Mouse (Mus musculus) erythroid progenitor cell, adult 5-6 weeks (primary cell): ENCODE measurements around the gene Ccdc188. TPM values are rescaled to one million over a fixed set of nuclear protein-coding genes. Genes with fewer than 3 reads are reported as not detected.

Source experiments
- ATAC-seq: replicated peaks from 2 replicates; pipeline ENCODE4 v1.8.0; 2016; ENCODE audit warnings: moderate number of reproducible peaks, mild to moderate bottlenecking, moderate TSS enrichment, inconsistent platforms; ENCODE audit not compliant: poor library complexity, low FRiP score, severe bottlenecking
- total RNA-seq, 2 experiments: library from RNA; stranded (forward) in 1 of 2; stranded (reverse) in 1 of 2; fragments of 150-400 nt in 1 of 2; fragments of 186-747, 209-891 nt in 1 of 2; gene quantifications; 2 replicates each; pipeline versions ENCODE4 v1.2.3 to v1.2.4; 2015 to 2017; ENCODE audit warnings: low replicate concordance in 2 of 2

Ccdc188 gene
- total RNA-seq, 2 experiments from 2014 or later, result not detected

- ATAC-seq, result no peak
Measured at GRCm38 (mm10) chr16:18198365-18199098, 19.1 kb upstream of the Ccdc188 start.

GRCm38 (mm10) chr16:18200062-18200461, 17.6 kb upstream of the Ccdc188 start:
- no peak for ATAC-seq

DNA sequence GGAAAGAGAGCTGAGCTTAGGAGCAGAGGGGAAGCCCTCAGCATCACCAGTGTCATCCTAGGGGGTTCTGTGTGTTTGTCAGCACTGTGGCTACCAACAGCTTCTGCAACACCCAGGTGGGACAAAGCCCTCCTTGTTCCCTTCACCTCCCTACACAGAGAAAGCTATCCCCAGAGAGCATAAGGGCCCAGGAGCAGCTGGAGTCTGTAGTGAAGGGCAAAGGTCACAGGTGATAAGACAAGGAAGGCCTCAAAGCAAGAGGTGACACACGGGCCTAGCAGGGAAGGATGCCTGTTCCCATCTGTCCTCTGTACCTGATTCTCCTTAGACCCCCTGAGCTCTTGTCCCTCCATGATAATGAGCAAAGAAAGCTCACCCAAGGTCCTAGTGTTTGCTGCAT, 16.1 kb upstream of the Ccdc188 start:
- ATAC-seq, result no peak

DNA sequence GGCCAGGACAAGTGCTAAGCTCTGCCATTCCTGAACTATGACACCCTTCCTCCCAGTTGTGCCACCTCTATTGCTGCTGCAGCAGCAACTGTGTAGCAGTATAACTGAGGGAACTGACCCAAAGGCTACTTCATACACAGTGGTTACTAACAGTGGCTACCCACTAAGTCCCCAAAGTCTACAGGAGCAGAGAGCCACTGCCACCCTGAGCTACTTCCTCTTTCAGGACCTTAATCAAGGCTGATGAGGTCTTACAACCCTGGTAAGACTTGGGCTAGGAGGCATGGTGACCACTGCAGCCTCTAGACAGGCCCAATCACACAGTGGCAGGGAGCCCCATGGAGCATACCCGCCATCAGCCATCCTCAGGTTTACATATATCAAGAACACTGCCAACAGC, 15.6 kb upstream of the Ccdc188 start:
- no peak for ATAC-seq

GRCm38 (mm10) chr16:18203430-18204091, 14.1 kb upstream of the Ccdc188 start:
- no peak for ATAC-seq

- no peak for ATAC-seq
Measured at GRCm38 (mm10) chr16:18210701-18211416, 6.8 kb upstream of the Ccdc188 start.

- peak; percentile 64; the same call in 1 of the 2 replicates for ATAC-seq
Measured at GRCm38 (mm10) chr16:18211417-18212171, 6.1 kb upstream of the Ccdc188 start.

GRCm38 (mm10) chr16:18213689-18214088, 4.0 kb upstream of the Ccdc188 start:
- no peak for ATAC-seq

DNA sequence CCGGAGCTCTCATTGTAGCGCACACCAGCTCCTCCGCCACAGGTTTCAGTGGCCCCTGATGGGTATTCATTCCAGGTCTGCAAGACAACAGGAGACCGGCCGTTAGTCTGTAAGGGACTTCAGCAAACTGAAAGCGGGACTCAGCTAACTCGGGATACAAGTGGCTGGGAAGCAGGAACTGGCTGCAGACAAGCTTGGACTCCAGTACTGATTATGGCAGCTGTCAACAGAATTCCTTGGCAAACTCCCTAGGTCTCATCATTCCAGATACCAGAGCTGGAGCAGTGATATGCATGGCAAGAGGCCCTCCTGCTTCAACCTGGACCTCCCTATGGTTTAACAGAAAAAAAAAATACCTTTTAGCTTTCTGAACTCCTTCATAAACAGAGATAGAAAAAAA, 2.8 kb upstream of the Ccdc188 start:
- ATAC-seq, result no peak

DNA sequence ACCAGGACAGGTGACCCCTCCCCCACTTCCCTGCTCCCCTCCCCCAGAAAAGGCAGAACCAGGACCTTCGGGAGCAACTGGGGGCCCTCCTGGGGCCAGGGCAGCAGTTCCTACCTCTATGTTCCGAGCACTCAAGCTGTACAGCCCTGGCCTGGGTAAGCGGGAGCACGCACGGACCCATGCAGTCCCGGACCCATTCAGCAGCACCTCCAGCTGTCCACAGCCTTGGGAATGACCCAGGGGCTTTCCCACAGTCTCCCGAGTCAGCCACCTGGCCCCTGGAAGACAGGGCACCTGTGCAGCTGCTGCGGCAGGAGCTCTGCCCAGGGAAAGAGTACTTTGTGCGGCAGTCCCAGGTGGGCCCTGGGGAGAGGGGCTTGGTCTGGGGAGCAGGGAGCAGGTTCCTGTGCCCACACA, 909 bp downstream of the Ccdc188 start:
- ATAC-seq, result no peak

GRCm38 (mm10) chr16:18220001-18220400, 2.3 kb downstream of the Ccdc188 start:
- ATAC-seq, result no peak

- ATAC-seq, result no peak
Measured at GRCm38 (mm10) chr16:18220856-18221542, 3.3 kb downstream of the Ccdc188 start.

- ATAC-seq, result no peak
Measured at GRCm38 (mm10) chr16:18221543-18221898, 3.8 kb downstream of the Ccdc188 start.

DNA sequence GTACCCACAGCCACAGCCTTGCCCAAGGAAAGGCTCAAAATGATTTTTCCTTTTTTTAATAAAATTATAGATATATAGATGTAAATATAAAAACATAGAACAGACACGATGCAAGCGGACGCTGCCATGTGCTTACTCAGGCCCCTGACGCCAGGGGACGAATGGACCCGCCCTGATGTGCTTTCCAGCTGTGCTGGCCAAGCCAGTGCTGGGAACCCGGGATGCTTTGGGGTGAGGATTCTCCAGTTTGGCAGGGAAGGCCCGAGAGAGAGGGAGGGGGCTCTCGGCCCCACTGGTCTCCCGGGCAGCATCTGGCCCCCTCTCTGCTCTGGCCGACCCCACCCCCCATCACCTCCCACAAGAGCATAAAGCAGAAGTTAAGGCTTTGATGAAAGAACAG, 4.5 kb downstream of the Ccdc188 start:
- ATAC-seq, result no peak

DNA sequence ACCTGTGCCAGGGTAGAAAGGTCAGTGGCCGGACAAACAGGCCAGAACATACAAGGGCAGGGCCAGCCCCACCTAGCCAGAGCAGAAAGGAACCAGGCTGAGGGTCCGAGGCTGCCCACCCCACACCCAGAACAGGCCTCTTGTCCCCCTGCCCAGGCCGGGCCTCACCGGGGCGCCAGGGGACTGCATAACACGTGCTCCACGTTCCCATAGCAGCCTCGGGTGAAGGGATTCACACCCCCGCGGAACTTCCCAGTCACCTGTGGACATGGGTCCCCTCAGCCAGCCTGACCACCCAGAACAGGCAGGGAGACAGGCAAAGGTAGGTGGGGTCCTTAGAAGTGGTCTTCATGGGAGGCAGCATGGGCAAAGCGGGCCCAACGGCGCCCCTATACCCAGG, 9.5 kb downstream of the Ccdc188 start:
- ATAC-seq, result no peak

GRCm38 (mm10) chr16:18227897-18228422, 10.3 kb downstream of the Ccdc188 start:
- ATAC-seq, result no peak

- ATAC-seq, result no peak
Measured at GRCm38 (mm10) chr16:18228856-18229255, 11.2 kb downstream of the Ccdc188 start.

- ATAC-seq, result no peak
Measured at GRCm38 (mm10) chr16:18229622-18230021, 11.9 kb downstream of the Ccdc188 start.

DNA sequence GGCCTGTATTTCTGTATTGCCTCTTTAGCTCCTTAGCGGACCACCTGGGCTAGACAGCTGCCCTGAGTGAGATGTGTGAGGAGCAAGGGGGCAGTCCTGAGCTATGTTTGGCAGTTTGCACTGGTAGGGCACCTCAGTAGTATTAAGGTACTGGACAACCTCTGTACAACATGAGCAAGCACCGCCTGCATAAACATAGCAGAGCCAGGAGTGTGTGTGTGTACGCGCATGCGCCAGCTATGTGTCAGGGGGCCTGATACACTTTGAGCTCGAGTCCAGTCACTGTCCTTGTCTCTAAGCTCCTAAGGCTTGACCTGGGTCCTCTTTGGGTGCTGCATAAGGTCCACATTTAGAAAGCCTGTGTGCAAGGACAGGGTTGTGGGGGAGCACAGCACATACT, 12.9 kb downstream of the Ccdc188 start:
- ATAC-seq, result no peak
